Mouse (Mus musculus) layer of hippocampus, postnatal 25 days (tissue): ENCODE data around the gene Rnf183. TPM values are rescaled to one million over a fixed set of nuclear protein-coding genes. Genes with fewer than 3 reads are reported as not detected.
A peak's percentile ranks its signal among the peaks of the same experiment; 100 is the strongest.
"Not testable (repeated sequence)": the region's sequence is repeated elsewhere in the genome, so short reads cannot be mapped to it uniquely, and the experiment has no call there.

Source experiments
- DNase-seq, 2 experiments: peaks; one replicate each; pipeline ENCODE4 v3.0.0; 2022; ENCODE audit warnings: mixed read lengths in 2 of 2, low spot score in 1 of 2; ENCODE audit errors: extremely low spot score in 1 of 2
- total RNA-seq, 2 experiments: library from RNA; stranded (reverse); gene quantifications; 2 replicates each; pipeline ENCODE4 v1.2.3; 2021

Gene Rnf183
- total RNA-seq = not detected

DNA sequence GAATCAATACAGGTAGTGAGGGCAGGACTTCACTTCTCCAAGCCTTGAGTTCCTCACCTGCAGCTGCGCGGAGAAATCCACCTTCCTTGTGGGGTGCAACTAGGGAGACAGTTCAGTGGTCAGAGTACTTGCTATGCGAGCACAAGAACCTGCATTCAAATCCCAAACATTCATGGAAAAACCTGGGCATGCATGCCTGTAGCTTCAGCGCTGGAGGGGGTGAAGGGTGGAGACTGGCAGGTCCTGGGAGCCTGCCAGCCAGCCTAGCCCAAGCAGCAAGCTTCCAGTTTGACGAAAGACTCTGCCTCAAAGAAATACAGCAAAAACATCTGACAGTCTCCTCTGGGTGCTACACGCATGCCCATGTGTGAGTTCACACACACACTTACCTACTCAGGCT is at the start of gene Rnf183:
Rnf183 (minus strand) TSS at position 172 of the 400 bp plus-strand sequence.
- no peak for DNase-seq

DNA sequence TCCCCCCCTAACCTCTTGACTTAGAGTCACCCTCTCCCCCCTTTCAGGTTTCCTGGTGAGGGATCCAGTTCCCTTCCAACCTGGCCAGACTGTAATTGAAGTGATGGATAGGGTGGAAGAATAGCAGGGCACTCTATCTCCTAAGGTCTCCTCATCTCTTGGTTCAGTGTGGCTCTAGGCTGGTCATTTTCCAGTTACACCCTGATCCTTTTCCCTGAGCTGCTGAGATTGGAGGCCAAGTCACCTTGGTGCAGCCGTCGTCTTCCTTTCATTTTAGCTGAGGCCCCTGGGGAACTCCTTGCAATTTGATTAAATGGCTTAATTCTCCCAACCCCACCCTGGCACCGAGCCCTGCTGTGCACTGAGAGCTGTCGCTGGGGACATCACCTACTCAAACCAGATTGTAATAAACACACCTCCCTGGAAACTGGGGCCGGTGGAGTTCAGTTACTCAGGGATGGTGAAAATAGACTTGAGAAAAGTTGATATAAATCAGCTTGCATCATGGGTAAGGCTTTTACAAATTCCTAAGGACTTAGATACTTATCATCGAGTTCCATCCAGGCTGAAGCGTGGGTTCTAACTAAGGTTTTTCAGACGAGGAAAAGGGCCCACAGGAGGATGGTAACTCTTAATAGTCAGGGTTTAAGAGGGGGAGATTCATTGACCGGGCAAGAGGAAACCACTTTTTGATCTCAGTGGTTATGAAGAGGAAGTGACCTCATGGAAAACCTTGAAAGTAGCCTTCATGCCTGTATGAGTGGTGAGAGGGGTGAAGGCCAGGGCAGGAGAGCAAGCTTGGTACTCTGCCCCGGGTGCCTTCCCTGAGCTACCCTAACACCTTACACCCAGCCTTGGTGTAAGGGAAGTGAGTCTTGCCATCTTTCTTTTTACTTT is 45.9 kb upstream of the Rnf183 start:
- no peak for DNase-seq

DNA sequence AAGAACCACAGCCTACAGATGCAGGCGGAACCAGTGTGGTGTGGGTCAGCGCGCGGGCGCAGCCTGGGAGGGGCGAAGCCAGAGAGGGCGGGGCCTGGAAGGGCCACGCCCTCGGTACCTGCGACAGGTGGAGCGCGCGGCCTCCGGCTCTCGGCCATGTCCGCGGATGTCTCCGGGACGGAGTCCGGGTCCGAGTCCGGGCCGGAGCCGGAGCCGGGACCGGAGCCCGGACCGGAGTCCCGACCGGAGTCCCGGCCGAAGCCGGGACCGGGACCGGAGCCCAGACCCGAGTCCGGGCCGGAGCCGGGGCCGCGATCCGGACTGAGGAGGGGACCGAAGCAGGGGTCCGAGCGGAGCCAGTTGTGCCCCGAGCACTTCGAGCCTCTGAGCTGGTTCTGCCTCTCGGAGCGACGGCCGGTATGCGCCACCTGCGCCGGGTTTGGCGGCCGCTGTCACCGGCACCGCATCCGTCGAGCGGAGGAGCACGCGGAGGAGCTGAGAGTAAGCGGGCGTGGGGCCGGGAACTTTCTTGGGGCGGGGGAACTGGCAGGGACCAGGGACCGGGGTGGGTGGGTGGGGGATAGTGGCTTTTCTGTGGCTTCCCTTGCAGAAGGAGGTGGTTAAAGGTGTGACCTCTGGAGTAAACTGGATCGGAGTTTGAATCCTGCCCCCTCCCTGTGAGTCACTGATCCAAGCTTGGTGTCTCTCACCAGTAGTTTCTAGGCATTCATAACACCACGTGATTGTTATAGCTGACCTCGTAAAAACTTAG is 45.1 kb upstream of the Rnf183 start, which contains the start of gene Bspry:
Bspry (plus strand) TSS at position 117 of the 772 bp plus-strand sequence.
- no peak for DNase-seq

DNA sequence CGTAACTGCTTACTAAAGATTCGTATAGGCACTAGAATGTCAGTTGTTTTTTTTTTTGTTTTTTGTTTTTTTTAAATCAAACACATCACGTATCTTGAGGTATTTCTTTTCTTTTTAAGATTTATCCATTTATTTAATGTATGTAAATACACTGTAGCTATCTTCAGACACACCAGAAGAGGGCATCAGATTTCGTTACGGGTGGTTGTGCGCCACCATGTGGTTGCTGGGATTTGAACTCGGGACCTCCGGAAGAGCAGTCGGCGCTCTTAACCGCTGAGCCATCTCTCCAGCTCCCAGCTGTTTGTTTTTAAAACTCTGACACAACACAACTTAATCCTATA is 44.5 kb upstream of the Rnf183 start:
- not testable (repeated sequence) for DNase-seq

DNA sequence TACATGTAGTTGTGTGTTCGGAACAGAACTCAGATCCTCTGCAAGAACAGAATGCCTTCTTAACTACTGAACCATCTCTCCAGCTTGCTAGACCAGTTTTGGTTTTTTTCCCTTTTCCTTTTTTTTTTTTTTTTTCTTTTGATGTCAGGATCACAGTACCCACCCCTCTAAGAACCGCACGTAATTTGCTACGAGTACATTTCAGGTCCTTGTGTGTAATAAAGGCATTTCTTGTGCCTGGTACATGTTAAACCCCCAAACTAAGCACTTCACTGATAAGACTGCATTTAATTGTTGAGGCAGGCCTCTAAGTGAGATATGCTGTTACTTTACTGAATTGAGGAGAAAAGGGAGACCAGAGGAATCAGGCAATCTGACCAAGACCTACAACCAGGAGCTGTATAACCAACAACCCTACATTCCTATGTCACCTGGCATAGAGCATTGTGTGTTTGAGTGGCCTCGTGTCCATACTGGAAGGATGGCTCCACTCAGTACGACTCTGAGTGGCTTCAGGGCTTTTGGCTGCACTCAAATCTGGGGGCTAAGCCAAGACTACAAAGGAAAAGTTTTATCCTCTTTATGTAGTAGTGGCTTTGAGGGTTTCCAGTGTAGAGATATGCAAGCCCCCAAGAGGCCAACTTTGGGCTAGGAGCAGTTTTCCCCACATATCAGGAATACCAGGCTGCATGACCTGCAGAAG is 42.6 kb upstream of the Rnf183 start:
- no peak for DNase-seq

DNA sequence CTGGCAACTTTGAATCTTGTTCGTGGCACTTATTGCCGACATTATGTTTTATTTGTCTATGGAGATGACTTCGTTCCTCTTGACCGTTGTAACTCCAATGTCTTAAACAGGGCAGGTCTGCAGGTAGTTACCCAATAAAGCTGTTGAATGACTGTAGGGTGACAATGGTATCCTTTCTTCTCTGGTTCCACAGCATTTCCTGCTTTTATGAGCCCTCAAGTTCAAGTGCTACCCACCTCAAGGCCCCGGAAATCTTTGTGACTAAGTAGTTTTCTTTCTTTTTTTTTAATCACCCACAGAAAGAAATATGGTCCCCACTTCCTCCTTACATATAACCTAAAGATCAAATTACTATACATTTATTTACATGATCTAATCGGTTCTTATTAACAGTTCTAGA is 40.7 kb upstream of the Rnf183 start:
- no peak for DNase-seq

DNA sequence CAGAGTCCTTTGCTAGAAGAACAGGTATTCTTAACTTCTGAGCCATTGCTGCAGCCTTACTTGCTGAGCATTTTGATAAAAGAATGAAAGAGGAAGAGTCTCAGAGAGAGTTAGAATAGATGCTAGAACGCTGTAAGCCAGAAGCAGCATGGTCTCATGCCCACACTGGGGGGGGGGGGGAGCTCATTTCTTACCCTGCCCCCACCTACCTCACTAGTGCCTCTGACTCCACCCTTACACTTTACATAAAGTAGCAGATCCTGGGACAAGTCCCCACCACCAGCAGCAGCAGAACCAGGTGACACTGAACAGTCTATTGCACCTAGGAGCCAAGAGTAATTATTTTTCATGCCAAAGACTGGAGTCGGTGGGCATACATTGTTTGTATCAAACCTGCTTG is 40.1 kb upstream of the Rnf183 start:
- no peak for DNase-seq

DNA sequence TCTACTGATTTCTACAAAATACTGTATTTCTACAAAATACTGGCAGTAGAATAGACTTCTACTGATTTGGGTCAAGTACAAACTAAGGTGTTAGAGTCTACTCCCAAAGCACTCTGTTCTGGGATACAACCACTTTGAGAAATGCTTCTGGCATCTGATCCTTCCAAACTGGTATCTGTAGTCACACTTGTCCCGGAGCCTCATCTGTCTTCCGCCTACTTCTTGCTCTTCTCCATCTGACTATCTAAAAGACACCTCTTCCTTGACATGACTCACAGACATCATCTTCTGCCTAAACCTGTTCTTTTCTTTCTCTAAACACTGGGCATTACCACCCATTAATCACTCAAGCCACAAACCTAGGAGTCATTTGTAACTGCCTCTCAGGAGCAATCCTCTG is 37.0 kb upstream of the Rnf183 start:
- DNase-seq = no peak

DNA sequence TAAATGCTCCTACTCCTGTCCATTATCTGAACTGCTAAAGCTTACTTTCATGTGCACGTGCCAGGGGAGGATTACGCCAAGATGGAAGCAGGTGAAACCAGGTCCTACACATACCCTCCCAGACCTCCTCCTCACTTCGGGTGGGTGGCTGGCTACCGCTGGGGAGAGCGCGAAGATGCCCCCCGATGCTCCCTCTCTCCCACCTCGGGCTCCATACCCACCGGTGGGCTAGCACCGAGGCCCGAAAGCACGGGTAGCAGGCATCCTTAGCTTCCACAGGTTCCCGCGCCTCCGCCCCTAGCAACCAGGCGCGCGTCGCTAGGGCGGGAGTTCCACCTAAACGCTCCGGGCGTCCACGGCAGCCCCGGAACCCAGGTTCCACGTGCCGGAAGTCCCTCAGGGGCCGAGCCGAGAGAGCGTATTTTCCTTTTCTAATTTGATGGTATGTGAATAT is 35.6 kb upstream of the Rnf183 start, which contains the start of gene Wdr31:
Wdr31 (minus strand) TSS at position 299 of the 454 bp plus-strand sequence.
- peak; percentile 80 to 81 for DNase-seq

DNA sequence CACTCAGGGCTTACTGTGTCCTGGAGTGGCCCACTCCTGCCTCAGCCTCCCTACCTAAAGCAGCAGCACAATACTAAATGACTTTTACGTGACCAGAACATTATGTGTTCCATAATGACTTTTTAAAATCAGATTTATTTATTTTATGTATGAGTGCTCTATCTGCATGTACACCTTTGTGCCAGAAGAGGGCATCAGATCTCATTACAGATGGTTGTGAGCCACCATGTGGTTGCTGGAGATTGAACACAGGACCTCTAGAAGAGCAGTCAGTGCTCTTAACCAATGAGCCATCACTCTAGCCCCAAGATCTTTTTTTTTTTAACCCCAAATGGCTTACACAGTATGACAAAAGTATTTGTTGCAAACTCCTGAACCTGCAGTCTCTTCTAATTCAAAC is 33.1 kb upstream of the Rnf183 start:
- no peak for DNase-seq

DNA sequence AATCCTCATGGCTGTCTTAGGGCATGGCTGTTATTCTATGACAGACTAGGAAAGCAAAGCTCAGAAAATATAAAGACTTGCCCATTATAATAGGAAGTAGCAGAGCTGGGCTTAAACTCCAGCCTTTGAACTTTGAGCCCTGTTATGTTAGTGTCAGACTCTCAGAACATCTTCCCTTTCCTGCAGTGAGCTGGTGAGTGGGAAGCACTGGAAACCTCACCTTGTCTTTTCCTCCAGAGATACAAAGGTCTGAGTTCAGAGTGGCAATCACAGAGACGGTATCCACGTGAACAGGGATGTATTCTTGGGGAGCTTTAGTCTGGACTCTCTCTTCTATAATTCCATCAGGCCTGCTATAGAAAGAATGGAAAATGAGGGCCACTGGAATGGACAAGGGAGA is 28.1 kb upstream of the Rnf183 start:
- no peak for DNase-seq

DNA sequence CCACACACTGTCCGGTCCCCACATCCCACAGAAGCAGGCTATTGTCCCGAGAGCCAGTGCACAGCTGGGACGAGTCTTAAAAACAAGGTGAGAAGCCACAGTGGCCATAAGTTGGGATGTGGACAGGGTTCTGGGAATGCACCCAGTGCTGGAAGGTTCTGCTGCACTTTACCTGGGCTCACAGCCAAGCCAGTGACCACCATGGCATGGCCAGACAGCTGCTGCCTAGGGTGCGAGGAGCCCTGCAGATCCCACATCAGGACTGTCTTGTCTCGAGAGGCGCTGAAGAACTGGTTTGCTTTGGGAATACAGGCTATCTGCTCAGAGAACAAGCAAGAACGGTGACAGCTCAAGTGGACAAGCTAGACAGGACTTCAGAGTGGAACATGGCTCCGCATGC is 25.3 kb upstream of the Rnf183 start:
- DNase-seq = no peak

DNA sequence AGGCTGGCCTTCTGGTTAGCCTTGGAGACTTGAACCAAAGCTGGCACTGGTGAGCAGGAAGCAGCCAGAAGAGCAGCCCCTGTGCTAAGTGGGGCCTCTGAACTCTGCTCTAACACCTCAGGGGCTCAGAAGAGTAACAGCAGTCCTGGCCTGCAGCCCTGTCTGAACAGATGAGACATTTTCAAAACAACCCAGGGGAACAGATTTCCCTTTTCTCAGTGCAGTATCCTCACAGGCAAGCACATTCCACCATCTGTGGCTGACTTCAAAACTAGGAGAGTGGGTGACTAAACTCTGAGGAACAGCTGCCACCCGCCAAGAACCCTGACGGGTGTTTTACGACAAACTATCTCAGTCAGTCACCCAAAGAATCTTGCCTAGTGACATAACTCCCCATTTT is 24.0 kb upstream of the Rnf183 start:
- peak in 1 of 2 experiments; percentile 30 for DNase-seq

DNA sequence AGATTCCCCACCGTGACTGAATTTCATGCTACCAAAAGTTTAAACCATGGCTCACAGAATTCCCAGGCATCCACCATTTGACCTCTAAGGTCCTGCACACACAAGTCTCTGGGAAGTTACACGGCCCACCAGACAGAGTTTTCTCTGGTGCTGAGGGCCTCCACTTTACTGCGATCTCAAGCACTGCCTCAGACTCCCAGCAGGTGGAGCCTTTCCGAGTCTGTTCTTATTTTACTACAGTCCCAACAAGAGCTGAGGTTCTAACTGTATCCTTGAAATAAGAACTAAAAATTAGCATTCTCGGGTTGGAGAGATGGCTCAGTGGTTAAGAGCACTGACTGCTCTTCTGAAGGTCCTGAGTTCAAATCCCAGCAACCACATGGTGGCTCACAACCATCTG is 19.9 kb upstream of the Rnf183 start:
- DNase-seq = peak in 1 of 2 experiments; percentile 39

DNA sequence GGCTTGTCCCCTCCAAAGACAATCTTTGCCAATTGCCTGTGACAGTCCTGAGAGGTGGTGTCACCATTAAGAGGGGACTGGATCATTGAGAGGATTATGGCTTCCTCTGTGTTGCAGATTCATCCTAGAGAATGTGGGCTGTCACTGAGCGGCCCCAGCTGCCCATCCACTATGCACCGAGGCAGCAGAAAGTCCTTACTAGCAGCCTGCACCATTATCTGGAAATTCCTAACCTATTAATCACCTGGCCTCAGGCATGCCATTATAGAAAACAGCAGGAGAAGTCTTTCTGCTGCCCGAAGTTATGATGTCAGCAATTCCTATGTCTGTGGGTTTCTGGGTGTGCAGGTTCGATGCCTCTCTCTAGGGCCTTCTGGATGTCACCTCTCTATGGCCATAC is 5.9 kb upstream of the Rnf183 start:
- DNase-seq = no peak

DNA sequence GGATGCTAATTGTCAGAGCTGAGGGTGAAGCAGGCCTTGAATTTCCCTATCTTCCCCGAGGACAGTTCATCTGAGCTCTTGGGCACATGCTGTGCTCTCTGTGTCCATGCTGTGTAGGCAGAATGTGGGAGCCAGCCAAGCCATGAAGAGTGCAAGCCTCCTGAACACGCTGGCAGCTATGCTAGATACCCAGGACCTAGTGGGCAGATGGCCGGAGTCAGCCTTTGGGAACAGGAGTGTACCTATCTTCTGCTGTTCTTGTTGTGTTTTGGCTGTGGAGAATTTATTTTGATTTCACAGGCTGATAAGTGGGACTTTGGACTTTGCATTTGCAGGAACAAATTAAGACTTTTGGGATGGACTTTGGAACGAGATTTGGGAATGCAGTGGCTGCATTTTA is 5.5 kb upstream of the Rnf183 start:
- no peak for DNase-seq

DNA sequence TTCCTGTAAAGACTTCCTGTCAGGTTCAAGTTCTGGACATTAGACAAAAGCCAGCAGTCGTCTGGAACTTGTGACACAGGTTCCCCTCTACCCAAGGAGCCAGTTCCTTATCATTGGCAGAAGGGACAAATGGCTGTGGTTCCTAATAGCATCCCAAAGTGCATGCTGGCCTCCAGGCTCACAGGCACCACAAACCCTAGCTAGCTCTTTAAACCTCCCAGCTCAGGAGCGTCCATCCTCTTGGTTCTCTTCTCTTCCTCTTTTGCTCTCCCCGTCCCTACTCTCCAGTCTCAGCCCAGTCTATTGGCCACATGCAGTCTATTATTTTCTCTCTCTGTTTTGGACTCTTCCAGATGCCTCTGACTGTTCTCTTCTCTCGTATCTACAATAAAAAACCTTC is 4.7 kb upstream of the Rnf183 start:
- no peak for DNase-seq

DNA sequence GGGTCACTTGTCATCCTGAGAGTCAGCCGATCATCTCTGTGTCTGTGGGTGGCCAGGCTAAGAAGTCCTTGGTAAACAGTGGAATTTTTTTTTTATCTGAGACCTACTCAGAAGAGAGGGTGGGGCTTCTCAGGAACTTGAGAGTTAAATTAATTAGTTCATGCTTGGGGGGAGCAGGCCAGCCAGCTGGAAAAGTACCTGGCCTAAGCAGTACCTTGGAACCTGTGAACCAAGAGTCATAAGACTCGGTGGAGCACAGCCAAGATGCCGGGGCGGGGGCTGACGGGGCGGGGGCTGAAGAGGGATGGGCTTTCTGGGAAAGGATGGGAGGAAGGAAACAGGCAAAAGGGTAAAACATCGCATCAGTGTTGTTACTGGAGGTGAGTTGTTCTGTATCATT is 2.8 kb upstream of the Rnf183 start:
- no peak for DNase-seq

DNA sequence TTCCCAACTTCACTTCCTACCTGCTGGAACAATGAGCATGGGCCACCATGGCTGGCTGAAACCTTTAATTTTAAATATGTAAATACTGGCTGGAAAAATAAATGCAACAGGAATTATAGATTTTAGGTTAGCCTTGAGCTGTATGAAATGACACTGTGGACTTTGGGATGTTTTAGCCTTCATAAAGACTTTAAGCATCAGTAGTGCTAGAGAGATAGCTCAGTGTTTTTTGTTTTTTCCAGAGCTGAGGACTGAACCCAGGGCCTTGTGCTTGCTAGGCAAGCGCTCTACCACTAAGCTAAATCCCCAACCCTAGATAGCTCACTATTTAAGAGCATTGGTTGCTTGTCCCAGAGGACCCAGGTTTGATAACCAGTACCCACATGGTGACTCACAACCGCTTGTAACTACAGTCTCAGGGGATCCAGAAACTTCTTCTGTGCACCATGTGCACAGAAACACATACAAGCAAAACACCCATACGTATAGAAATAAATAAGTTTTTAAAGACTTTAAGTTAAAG is 2.3 kb upstream of the Rnf183 start:
- no peak for DNase-seq
